In the genomic region with DNA sequence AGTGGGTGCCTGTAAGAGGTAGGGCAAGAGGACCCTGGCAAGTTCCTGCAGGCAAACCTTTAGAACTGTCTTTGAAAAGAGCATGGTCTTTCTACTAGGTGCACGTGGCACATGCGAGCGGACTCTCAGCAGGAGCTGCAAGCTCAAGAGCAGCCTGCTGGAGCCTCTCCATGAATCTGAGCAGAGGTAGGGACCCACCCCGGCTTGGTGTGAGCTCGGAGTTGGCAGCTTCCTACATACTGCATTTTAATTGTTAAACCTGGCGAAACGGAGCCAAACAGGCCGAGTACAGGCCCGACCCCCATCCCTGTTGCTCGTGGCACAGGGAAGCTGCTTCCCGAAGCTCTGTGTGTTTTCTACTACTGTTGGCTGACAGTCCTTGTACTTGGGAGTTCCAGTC, we compare ENCODE assay signal across 22 mouse cellular contexts.
DNase-seq lines count a peak whose midpoint lies in the region; ATAC-seq lines count a peak whose summit lies in the region.
"Had no signal": no experiment of that assay in that cellular context is flagged by ENCODE, and none has a peak within 500 bp of the region (broad histone marks: within the 10 kb centered on the region; RNA-seq: fewer than 3 reads in every experiment).

No protein-coding gene starts in this region.

- H3K4me2 ChIP-seq in embryonic facial prominence, embryonic 15.5 days (replicated peaks): no peak overlapping the region
- no peak overlapping the region for H3K4me2 ChIP-seq in hindbrain, embryonic 14.5 days (replicated peaks)
- H3K4me2 ChIP-seq: hindbrain, embryonic 15.5 days; liver, embryonic 12.5 days; midbrain, embryonic 11.5 days had no signal

- no peaks in the 10 kb centered on the region for H3K27me3 ChIP-seq in embryonic facial prominence, embryonic 15.5 days
- no peaks in the 10 kb centered on the region for H3K27me3 ChIP-seq in embryonic facial prominence, embryonic 10.5 days (replicated peaks; ENCODE audit: low read depth, poor library complexity, severe bottlenecking)
- H3K27me3 ChIP-seq in limb, embryonic 10.5 days (ENCODE audit: low read depth, poor library complexity, severe bottlenecking): no peaks in the 10 kb centered on the region
- H3K27me3 ChIP-seq in hindbrain, embryonic 14.5 days (ENCODE audit: control insufficient read depth, insufficient read depth, low read length): no peaks in the 10 kb centered on the region; the same call in 1 of the 2 replicates
- H3K27me3 ChIP-seq: hindbrain, embryonic 15.5 days; liver, embryonic 12.5 days had no signal

- DNase-seq in embryonic facial prominence, embryonic 10.5 days (ENCODE audit: low spot score): no peak
- peak; percentile 69 for DNase-seq in kidney, adult 9 months
- DNase-seq in kidney, adult 18-20 months: no peak
- DNase-seq in limb, embryonic 10.5 days (ENCODE audit: low spot score): no peak
- peak; percentile 40 for DNase-seq in testis, postnatal 10 days (ENCODE audit: low spot score)
- no peak for DNase-seq in lung, postnatal 4 days
- no peak for DNase-seq in hindbrain, embryonic 14.5 days (ENCODE audit: low spot score)
- DNase-seq: adrenal gland, postnatal 14 days; embryo, embryonic 11 days; heart, postnatal 4 days; left cerebral cortex, postnatal 4 days; lung, adult 18-20 months; lung, postnatal 10 days; retina, postnatal 1 day; thymus, adult 2 months; thymus, postnatal 4 days had no signal

- ATAC-seq in embryonic facial prominence, embryonic 15.5 days (ENCODE audit: insufficient number of reproducible peaks, low FRiP score, low TSS enrichment, low read depth): no peak
- no peak for ATAC-seq in hindbrain, embryonic 14.5 days (ENCODE audit: low FRiP score)
- ATAC-seq: forebrain, embryonic 16.5 days; liver, embryonic 12.5 days had no signal

- WGBS in embryonic facial prominence, embryonic 15.5 days: 78% methylated on average over 11 of the region's 11 CpGs
- 92% methylated on average over 11 of the region's 11 CpGs for WGBS in embryonic facial prominence, embryonic 10.5 days
- 95% methylated on average over 11 of the region's 11 CpGs for WGBS in limb, embryonic 10.5 days
- WGBS in hindbrain, embryonic 14.5 days: 93% methylated on average over 11 of the region's 11 CpGs

- H3K36me3 ChIP-seq in embryonic facial prominence, embryonic 15.5 days: peaks cover 95% of the 10 kb centered on the region
- peaks cover 84% of the 10 kb centered on the region for H3K36me3 ChIP-seq in embryonic facial prominence, embryonic 10.5 days (replicated peaks)
- H3K36me3 ChIP-seq in limb, embryonic 10.5 days: peaks cover 81% of the 10 kb centered on the region
- H3K36me3 ChIP-seq in hindbrain, embryonic 14.5 days (replicated peaks; ENCODE audit: control insufficient read depth, insufficient read depth): peaks cover 25% of the 10 kb centered on the region; the same call in 1 of the 2 replicates
- H3K36me3 ChIP-seq: hindbrain, embryonic 15.5 days had no signal

- H3K9me3 ChIP-seq in embryonic facial prominence, embryonic 15.5 days (replicated peaks): no peaks in the 10 kb centered on the region
- no peaks in the 10 kb centered on the region for H3K9me3 ChIP-seq in embryonic facial prominence, embryonic 10.5 days
- H3K9me3 ChIP-seq in limb, embryonic 10.5 days (replicated peaks): no peaks in the 10 kb centered on the region
- no peaks in the 10 kb centered on the region for H3K9me3 ChIP-seq in hindbrain, embryonic 14.5 days (ENCODE audit: control insufficient read depth, low read length)
- H3K9me3 ChIP-seq: hindbrain, embryonic 15.5 days; liver, embryonic 12.5 days had no signal

- no peak overlapping the region for H3K9ac ChIP-seq in embryonic facial prominence, embryonic 15.5 days
- no peak overlapping the region for H3K9ac ChIP-seq in hindbrain, embryonic 14.5 days
- H3K9ac ChIP-seq: hindbrain, embryonic 15.5 days; liver, embryonic 12.5 days had no signal

- 0 out of 2 replicates have a peak overlapping the region, but pooled peaks have one; percentile 22 for H3K27ac ChIP-seq in embryonic facial prominence, embryonic 15.5 days (replicated peaks)
- no peak overlapping the region for H3K27ac ChIP-seq in embryonic facial prominence, embryonic 10.5 days (replicated peaks)
- H3K27ac ChIP-seq in limb, embryonic 10.5 days: 0 out of 2 replicates have a peak overlapping the region, but pooled peaks have one; percentile 25
- no peak overlapping the region for H3K27ac ChIP-seq in hindbrain, embryonic 14.5 days
- H3K27ac ChIP-seq: hindbrain, embryonic 15.5 days; left cerebral cortex, adult 2 months; liver, embryonic 12.5 days had no signal

- H3K4me3 ChIP-seq in embryonic facial prominence, embryonic 15.5 days (replicated peaks): no peak overlapping the region
- H3K4me3 ChIP-seq in embryonic facial prominence, embryonic 10.5 days: no peak overlapping the region
- no peak overlapping the region for H3K4me3 ChIP-seq in limb, embryonic 10.5 days
- no peak overlapping the region for H3K4me3 ChIP-seq in hindbrain, embryonic 14.5 days (replicated peaks; ENCODE audit: low read length)
- H3K4me3 ChIP-seq: hindbrain, embryonic 15.5 days; left cerebral cortex, adult 2 months; liver, embryonic 12.5 days had no signal

- H3K4me1 ChIP-seq in embryonic facial prominence, embryonic 15.5 days: peaks cover 40% of the 10 kb centered on the region
- H3K4me1 ChIP-seq in embryonic facial prominence, embryonic 10.5 days: peaks cover 43% of the 10 kb centered on the region
- peaks cover 41% of the 10 kb centered on the region for H3K4me1 ChIP-seq in limb, embryonic 10.5 days
- 0 out of 2 replicates have a peak, but pooled peaks cover 3% of the 10 kb centered on the region for H3K4me1 ChIP-seq in hindbrain, embryonic 14.5 days (replicated peaks; ENCODE audit: control insufficient read depth, insufficient read depth, low read length)

Comparison
In these comparisons a context has a peak if more than half of its experiments do, and no peak if none do; other contexts are left out.
1. H3K27ac ChIP-seq: peak in embryonic facial prominence, embryonic 15.5 days (single experiment) and limb, embryonic 10.5 days (single experiment); none in embryonic facial prominence, embryonic 10.5 days (single experiment) and hindbrain, embryonic 14.5 days (single experiment).
2. DNase-seq: peak in kidney, adult 9 months (single experiment) and testis, postnatal 10 days (single experiment); none in embryonic facial prominence, embryonic 10.5 days (single experiment), kidney, adult 18-20 months (single experiment), limb, embryonic 10.5 days (single experiment), lung, postnatal 4 days (0 of 2) and hindbrain, embryonic 14.5 days (single experiment).